Mouse (Mus musculus) neural tube, embryonic 11.5 days (tissue): ENCODE results near the gene Rasgef1b. TPM values are rescaled to one million over a fixed set of nuclear protein-coding genes. Genes with fewer than 3 reads are reported as not detected.

Experiments
- ATAC-seq: fragments of 200-750 bp; cut with Nextera tagmentation; 2 replicates; pipeline ENCODE4 v1.8.0; 2017; ENCODE audit warnings: moderate number of reproducible peaks, mild to moderate bottlenecking, moderate TSS enrichment, moderate library complexity; ENCODE audit not compliant: insufficient read depth, low FRiP score, low TSS enrichment
- DNase-seq: peaks from one replicate; pipeline ENCODE4 v3.0.0-alpha.2; 2015; ENCODE audit warnings: low spot score
- H3K27ac ChIP-seq: fragments of 300-500 bp; sonication (generic); 2 replicates; pipeline ENCODE4 v1.5.1; 2014; ENCODE audit warnings: low read depth, mild to moderate bottlenecking, low read length
- H3K27me3 ChIP-seq: fragments of 300-500 bp; sonication (generic); 2 replicates; pipeline ENCODE4 v1.6.1; 2014; ENCODE audit warnings: mild to moderate bottlenecking, low read length, mixed read lengths; ENCODE audit not compliant: control insufficient read depth, insufficient read depth
- H3K36me3 ChIP-seq: fragments of 300-500 bp; sonication (generic); 2 replicates; pipeline ENCODE4 v1.6.1; 2014; ENCODE audit warnings: mild to moderate bottlenecking, low read length, moderate library complexity, mixed read lengths; ENCODE audit not compliant: control insufficient read depth, insufficient read depth
- H3K4me1 ChIP-seq: fragments of 300-500 bp; sonication (generic); 2 replicates; pipeline ENCODE4 v1.6.1; 2014; ENCODE audit warnings: low read length, mixed read lengths; ENCODE audit not compliant: control insufficient read depth, insufficient read depth
- H3K4me2 ChIP-seq: fragments of 300-500 bp; sonication (generic); 2 replicates; pipeline ENCODE4 v1.6.1; 2014; ENCODE audit warnings: low read depth, mild to moderate bottlenecking, moderate library complexity
- H3K4me3 ChIP-seq: fragments of 300-500 bp; sonication (generic); 2 replicates; pipeline ENCODE4 v1.5.1; 2014; ENCODE audit warnings: low read depth, low read length
- H3K9ac ChIP-seq: fragments of 300-500 bp; sonication (generic); 2 replicates; pipeline ENCODE4 v1.6.1; 2014; ENCODE audit warnings: mild to moderate bottlenecking, low read length
- H3K9me3 ChIP-seq: fragments of 300-500 bp; sonication (generic); 2 replicates; pipeline ENCODE4 v1.6.1; 2016; ENCODE audit warnings: low read length; ENCODE audit not compliant: control insufficient read depth
- WGBS: fragments of 180-500 bp; shearing (Covaris S2); extraction: QIAGEN DNeasy Blood & Tissue Kit; methylation state at CpG from one replicate; pipeline ENCODE4 v1.1.7; 2014; 5-methylcytosine and 5-hydroxymethylcytosine counted together
- polyA plus RNA-seq: library from polyadenylated mRNA; unstranded; fragments of >200 nt; fragmentation: Nextera tagmentation; extraction: Ambion mirVana; gene quantifications from 2 replicates; pipeline ENCODE4 v1.2.1, GENCODE M21; 2014

The Rasgef1b gene
- polyA plus RNA-seq, 1 experiment from 2014 or later, result 20.7 TPM

DNA sequence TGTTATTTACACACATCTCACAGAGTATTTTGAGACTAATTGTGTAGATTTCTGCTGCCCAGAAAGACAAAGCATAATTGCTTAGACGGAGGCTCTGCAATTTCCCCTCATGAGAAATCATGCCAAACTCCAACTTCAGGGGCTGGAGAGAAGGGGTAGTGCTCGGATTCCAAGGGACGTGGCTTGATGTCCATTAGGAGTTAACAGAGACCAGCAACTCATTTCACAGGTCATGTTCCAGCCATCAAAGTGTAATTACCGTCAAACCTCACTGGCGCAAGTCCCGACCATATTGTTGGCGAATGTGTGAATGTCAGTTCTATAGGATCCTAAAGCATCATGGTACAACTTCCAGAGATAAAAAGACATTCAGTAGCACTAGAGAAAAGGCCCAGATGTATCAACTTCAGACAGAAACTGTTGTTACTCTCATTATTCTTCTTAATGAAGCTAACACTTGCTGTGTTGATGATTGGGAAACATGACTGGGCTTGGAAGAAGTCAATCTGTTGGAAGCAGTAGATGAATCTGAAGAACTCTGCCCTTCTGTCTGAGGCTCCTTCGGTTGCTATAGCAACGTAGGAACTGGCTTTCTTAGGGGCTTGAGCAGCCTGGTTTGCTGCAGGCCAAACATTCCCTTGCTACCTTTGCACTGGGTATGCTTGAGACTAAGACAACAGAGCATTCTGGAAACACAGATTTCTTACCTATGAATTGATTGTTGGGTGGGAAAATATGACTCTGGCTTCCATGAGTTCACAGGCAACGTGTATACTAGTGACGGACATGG lies 350.2 kb downstream of the Rasgef1b start:
- H3K4me2 ChIP-seq, result no peak overlapping the region
- WGBS, result 72% methylated on average over 11 of the region's 11 CpGs
- no peak for DNase-seq
- no peak overlapping the region for H3K4me3 ChIP-seq
- H3K27me3 ChIP-seq, result no peaks in the 10 kb centered on the region
- no peak overlapping the region for H3K9ac ChIP-seq
- ATAC-seq, result no peak
- no peaks in the 10 kb centered on the region for H3K36me3 ChIP-seq
- H3K4me1 ChIP-seq, result no peaks in the 10 kb centered on the region; the same call in 1 of the 2 replicates
- H3K27ac ChIP-seq, result no peak overlapping the region
- H3K9me3 ChIP-seq, result no peaks in the 10 kb centered on the region

DNA sequence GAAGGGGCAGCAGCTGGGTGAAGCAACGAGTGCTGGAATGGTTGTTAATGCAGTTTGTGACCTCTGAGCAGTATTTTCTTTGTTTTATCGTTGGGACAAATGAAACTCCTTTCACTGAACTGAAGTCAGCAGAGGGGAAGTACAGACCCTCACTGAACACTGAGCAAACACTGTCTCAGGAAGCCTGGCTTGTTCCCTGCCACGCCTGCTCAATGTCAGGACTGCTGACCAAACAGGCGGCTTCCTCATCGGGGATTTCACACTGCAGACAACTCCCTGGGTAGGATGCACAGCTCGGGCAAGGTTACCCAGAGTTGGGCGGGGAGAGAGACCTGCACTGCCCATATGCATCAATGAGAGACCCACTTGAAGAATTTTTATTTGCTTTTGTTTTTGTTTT lies 353.1 kb downstream of the Rasgef1b start:
- Histone ChIP-seq H3K9ac (no peak overlapping the region), H3K27me3 (no peaks in the 10 kb centered on the region), H3K4me1 (no peaks in the 10 kb centered on the region; the same call in 1 of the 2 replicates), H3K27ac (no peak overlapping the region), H3K4me2 (no peak overlapping the region), H3K9me3 (no peaks in the 10 kb centered on the region), H3K4me3 (no peak overlapping the region), H3K36me3 (no peaks in the 10 kb centered on the region)
- DNase-seq, result no peak
- no peak for ATAC-seq
- 82% methylated on average over 7 of the region's 7 CpGs for WGBS

DNA sequence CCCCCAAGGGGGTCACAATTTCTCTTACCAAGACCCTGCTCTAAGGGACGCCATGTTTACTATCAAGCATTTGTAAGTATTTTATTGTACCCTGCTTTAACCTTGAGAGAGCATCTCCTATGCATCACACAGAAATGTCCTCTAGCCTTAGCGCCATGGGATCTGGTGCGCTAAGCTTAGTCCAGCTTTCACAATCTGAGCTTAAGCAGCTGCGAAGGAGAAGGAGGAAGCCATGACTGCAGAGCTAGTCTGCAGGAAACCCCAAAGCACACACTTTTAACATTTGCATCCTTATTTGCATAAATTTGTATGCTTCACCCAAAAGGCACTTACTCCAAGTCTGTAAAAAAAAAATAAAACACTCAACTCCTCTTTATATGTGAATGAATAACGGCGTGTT lies 354.4 kb downstream of the Rasgef1b start:
- ATAC-seq (no peak), DNase-seq (no peak)
- Histone ChIP-seq H3K9me3 (no peaks in the 10 kb centered on the region), H3K27ac (no peak overlapping the region), H3K4me1 (no peaks in the 10 kb centered on the region; the same call in 1 of the 2 replicates), H3K4me3 (no peak overlapping the region), H3K9ac (no peak overlapping the region), H3K4me2 (no peak overlapping the region), H3K27me3 (no peaks in the 10 kb centered on the region), H3K36me3 (no peaks in the 10 kb centered on the region)
- 90% methylated on average over 6 of the region's 6 CpGs for WGBS

DNA sequence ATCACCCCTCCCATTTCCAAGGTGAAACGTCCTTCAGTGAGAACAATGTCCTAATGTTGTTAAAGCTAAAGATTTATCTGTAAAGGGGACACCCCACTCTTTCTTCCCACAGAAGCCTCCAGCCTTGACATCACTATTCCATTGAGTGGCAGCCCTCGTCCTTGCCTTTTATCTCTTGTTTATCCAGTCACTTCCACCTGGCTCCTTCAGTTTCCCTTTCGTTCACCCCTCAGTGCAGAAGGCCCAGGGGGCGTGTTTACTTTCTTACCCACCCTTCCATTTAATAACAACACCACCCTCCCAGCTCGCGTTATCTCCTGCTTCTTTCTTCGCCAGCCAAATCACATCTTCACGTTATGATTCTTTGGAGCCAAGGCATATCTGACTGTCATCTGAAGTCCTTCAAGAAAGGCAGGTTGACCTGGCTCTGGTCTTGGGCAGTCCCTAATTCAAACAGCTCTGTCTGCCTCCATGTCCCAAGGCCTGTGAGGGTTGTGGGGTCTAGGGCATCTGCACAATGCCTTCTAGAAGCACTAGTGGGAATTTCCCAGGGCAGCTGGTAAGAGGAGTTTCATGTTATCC lies 355.2 kb downstream of the Rasgef1b start:
- no peak overlapping the region for H3K4me2 ChIP-seq

DNA sequence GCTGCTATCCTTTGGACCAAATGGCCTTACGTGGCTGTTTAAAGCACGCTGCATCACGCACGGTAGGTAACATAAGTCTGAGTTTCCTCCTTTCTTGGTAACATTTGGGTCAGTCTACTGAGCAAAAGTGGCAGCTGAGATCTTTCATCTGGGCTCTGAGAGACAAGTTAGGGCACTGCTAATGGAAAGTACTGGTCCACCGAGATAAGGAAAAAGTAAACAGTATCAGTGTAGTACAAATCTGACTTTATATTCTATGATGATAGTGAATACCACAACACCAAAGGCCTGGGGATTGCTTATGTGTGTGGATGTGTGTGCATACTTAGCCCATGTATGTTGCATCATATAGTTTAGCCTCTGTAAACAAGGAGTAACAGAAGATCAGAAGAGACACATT lies 358.2 kb downstream of the Rasgef1b start:
- no peaks in the 10 kb centered on the region for H3K4me1 ChIP-seq
- no peak overlapping the region for H3K4me3 ChIP-seq
- H3K27ac ChIP-seq, result no peak overlapping the region
- H3K27me3 ChIP-seq, result no peaks in the 10 kb centered on the region
- H3K36me3 ChIP-seq, result no peaks in the 10 kb centered on the region
- WGBS, result 74% methylated on average over 5 of the region's 5 CpGs
- H3K4me2 ChIP-seq, result no peak overlapping the region
- DNase-seq (no peak), ATAC-seq (no peak)
- H3K9me3 ChIP-seq, result no peaks in the 10 kb centered on the region
- no peak overlapping the region for H3K9ac ChIP-seq

More for the DNA sequence above, 355.2 kb downstream of the Rasgef1b start:
- Histone ChIP-seq H3K4me1 (no peaks in the 10 kb centered on the region), H3K4me3 (no peak overlapping the region), H3K9me3 (no peaks in the 10 kb centered on the region), H3K27ac (no peak overlapping the region), H3K9ac (no peak overlapping the region), H3K36me3 (no peaks in the 10 kb centered on the region), H3K27me3 (no peaks in the 10 kb centered on the region)
- ATAC-seq (no peak), DNase-seq (no peak)
- 73% methylated on average over 8 of the region's 8 CpGs for WGBS

DNA sequence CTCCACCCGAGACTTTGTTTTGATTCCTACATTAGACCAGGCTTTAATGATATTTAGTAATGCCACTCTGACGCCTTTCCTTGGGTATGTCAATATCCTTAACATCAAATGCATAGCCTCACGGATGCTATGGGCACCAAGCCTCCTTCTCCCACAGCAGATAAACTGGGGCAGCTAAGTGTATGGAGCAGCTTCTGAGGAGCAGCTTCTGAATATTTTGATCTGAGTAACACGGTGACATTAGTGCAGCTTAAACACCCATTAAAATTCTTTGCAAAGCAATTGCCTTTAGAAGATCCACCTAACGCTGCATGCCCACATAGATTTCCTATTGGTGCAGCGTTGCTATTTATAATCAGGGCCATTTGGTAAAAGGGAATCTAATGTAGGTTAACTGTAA lies 359.6 kb downstream of the Rasgef1b start:
- no peaks in the 10 kb centered on the region for H3K4me1 ChIP-seq
- H3K9me3 ChIP-seq, result no peaks in the 10 kb centered on the region
- no peak for ATAC-seq
- no peak for DNase-seq
- no peaks in the 10 kb centered on the region for H3K36me3 ChIP-seq
- no peak overlapping the region for H3K4me2 ChIP-seq
- H3K27ac ChIP-seq, result no peak overlapping the region
- WGBS, result 74% methylated on average over 6 of the region's 6 CpGs
- no peaks in the 10 kb centered on the region for H3K27me3 ChIP-seq
- H3K4me3 ChIP-seq, result no peak overlapping the region
- no peak overlapping the region for H3K9ac ChIP-seq

DNA sequence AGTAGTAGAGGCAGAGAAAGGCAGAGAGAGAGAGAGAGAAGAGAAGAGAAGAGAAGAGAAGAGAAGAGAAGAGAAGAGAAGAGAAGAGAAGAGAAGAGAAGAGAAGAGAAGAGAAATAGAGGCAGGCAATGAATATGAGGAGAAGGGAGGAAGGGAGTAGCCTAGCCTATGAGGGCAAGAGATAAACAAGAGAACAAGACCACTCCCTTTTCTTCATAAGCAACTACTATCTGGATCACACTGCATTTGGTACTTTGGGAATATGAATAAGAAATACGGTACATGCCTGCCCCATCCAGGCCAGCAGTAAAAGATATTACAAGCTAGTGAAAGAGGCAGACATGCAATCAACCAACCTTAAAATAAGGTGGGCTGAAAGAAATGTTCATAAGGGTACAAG lies 360.2 kb downstream of the Rasgef1b start:
- Histone ChIP-seq H3K9ac (no peak overlapping the region), H3K27ac (no peak overlapping the region), H3K4me1 (no peaks in the 10 kb centered on the region), H3K4me2 (no peak overlapping the region), H3K27me3 (no peaks in the 10 kb centered on the region), H3K4me3 (no peak overlapping the region), H3K9me3 (no peaks in the 10 kb centered on the region), H3K36me3 (no peaks in the 10 kb centered on the region)
- WGBS, result 67% methylated on average over 1 of the region's 1 CpGs
- ATAC-seq, result no peak
- DNase-seq, result no peak

DNA sequence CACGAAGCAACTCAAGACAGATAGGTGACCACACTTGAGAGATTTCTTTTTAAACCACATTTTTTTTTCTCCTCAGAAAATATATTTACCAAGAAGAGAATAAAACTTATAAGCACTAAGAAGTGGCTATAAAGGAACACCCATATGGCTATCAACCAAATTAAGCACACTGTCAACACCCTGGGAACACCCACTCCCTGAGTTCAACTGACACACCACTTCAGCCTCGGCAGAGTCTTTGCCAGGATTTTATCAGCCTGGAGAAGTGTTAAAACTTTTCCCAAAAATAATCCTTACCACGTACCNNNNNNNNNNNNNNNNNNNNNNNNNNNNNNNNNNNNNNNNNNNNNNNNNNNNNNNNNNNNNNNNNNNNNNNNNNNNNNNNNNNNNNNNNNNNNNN lies 368.3 kb downstream of the Rasgef1b start:
- DNase-seq, result no peak
- Histone ChIP-seq H3K4me2 (no peak overlapping the region), H3K9me3 (no peaks in the 10 kb centered on the region), H3K27me3 (no peaks in the 10 kb centered on the region), H3K9ac (no peak overlapping the region), H3K4me1 (no peaks in the 10 kb centered on the region), H3K27ac (no peak overlapping the region), H3K36me3 (no peaks in the 10 kb centered on the region), H3K4me3 (no peak overlapping the region)
- WGBS, result 76% methylated on average over 3 of the region's 3 CpGs
- ATAC-seq, result no peak

DNA sequence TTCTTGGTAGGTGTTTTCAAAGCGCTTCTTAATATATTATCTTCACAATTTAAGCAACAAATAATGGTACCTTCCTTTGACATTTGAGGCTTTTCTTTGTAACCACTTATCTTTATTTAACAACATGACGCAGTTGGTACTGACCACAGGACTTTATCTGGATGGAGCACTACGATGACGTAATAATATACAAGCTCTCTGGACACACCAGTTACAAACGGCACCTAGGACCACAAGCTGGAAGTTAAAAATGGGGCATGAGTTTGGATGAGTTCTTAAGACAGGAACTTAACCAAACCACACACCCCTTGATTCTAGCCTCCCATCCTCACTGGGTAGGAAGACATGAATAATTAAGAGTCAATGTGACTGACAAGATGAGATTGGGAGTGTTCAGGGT lies 369.6 kb downstream of the Rasgef1b start:
- ATAC-seq, result no peak
- Histone ChIP-seq H3K9me3 (no peaks in the 10 kb centered on the region), H3K36me3 (no peaks in the 10 kb centered on the region), H3K4me3 (no peak overlapping the region), H3K4me2 (no peak overlapping the region), H3K27ac (no peak overlapping the region), H3K4me1 (no peaks in the 10 kb centered on the region), H3K9ac (no peak overlapping the region), H3K27me3 (no peaks in the 10 kb centered on the region)
- DNase-seq, result no peak
- WGBS, result 88% methylated on average over 5 of the region's 5 CpGs
